Mouse (Mus musculus): ENCODE results near the gene Stat3. TPM values are rescaled to one million over a fixed set of nuclear protein-coding genes. Genes with fewer than 3 reads are reported as not detected.

The Stat3 gene
- polyA plus RNA-seq, 1 experiment from 2014 or later: 39.2 TPM

- H3K4me2 ChIP-seq (ENCODE audit: low read depth, low read length): peak overlapping the region; percentile 91
- H3K9me3 ChIP-seq (replicated peaks; ENCODE audit: control insufficient read depth, low read length): no peaks in the 10 kb centered on the region
- H3K4me1 ChIP-seq (ENCODE audit: control insufficient read depth, low read depth, low read length): peaks cover 22% of the 10 kb centered on the region
- WGBS (ENCODE audit: insufficient replicate concordance): under 1% methylated on average over 53 of the region's 55 CpGs
- H3K9ac ChIP-seq (ENCODE audit: low read depth, low read length): peak overlapping the region; percentile 66
- peak; percentile 91 for ATAC-seq (ENCODE audit: low read depth)
- no peaks in the 10 kb centered on the region for H3K36me3 ChIP-seq (ENCODE audit: control insufficient read depth, insufficient read depth)
- H3K27ac ChIP-seq (ENCODE audit: low read length): peak overlapping the region; percentile 73
- peak overlapping the region; percentile 68 for H3K4me3 ChIP-seq (ENCODE audit: low read depth, low read length)
- no peaks in the 10 kb centered on the region; the same call in 1 of the 2 replicates for H3K27me3 ChIP-seq (ENCODE audit: control insufficient read depth, insufficient read depth, low read depth, low read length)
Measured at GRCm38 (mm10) chr11:100860198-100861048, 78.9 kb downstream of the Stat3 start.

- Histone ChIP-seq H3K9ac (ENCODE audit: low read depth, low read length) (no peak overlapping the region), H3K4me2 (ENCODE audit: low read depth, low read length) (peak overlapping the region; percentile 91), H3K27ac (ENCODE audit: low read length) (no peak overlapping the region), H3K27me3 (ENCODE audit: control insufficient read depth, insufficient read depth, low read depth, low read length) (no peaks in the 10 kb centered on the region; the same call in 1 of the 2 replicates), H3K4me1 (ENCODE audit: control insufficient read depth, low read depth, low read length) (peaks cover 22% of the 10 kb centered on the region), H3K36me3 (ENCODE audit: control insufficient read depth, insufficient read depth) (no peaks in the 10 kb centered on the region), H3K9me3 (replicated peaks; ENCODE audit: control insufficient read depth, low read length) (no peaks in the 10 kb centered on the region), H3K4me3 (ENCODE audit: low read depth, low read length) (peak overlapping the region; percentile 68; the same call in 1 of the 2 replicates)
- 50% methylated on average over 6 of the region's 6 CpGs for WGBS (ENCODE audit: insufficient replicate concordance)
- no peak for ATAC-seq (ENCODE audit: low read depth)
Measured at GRCm38 (mm10) chr11:100859579-100860075, 79.7 kb downstream of the Stat3 start.

- Histone ChIP-seq H3K4me2 (ENCODE audit: low read depth, low read length) (peak within 1 kb of the TSS; percentile 91), H3K9me3 (replicated peaks; ENCODE audit: control insufficient read depth, low read length) (no peaks in the 10 kb centered on the region), H3K4me1 (ENCODE audit: control insufficient read depth, low read depth, low read length) (peaks cover 26% of the 10 kb centered on the region), H3K27ac (ENCODE audit: low read length) (no peak within 1 kb of the TSS; the same call in 1 of the 2 replicates), H3K27me3 (ENCODE audit: control insufficient read depth, insufficient read depth, low read depth, low read length) (no peaks in the 10 kb centered on the region; the same call in 1 of the 2 replicates), H3K4me3 (ENCODE audit: low read depth, low read length) (peak within 1 kb of the TSS; percentile 68), H3K9ac (ENCODE audit: low read depth, low read length) (peak within 1 kb of the TSS; percentile 66), H3K36me3 (ENCODE audit: control insufficient read depth, insufficient read depth) (no peaks in the 10 kb centered on the region)
- WGBS (ENCODE audit: insufficient replicate concordance): 61% methylated on average over 9 of the region's 9 CpGs
- ATAC-seq (ENCODE audit: low read depth): no peak
Measured at GRCm38 (mm10) chr11:100858935-100859578, 80.3 kb downstream of the Stat3 start, which contains the start of gene Stat5a. Gene Stat5a (plus strand): TSS chr11:100859351.

GRCm38 (mm10) chr11:100857960-100858359, 81.4 kb downstream of the Stat3 start:
- no peak overlapping the region for H3K4me3 ChIP-seq (ENCODE audit: low read depth, low read length)
- H3K9me3 ChIP-seq (replicated peaks; ENCODE audit: control insufficient read depth, low read length): no peaks in the 10 kb centered on the region
- 50% methylated on average over 6 of the region's 6 CpGs for WGBS (ENCODE audit: insufficient replicate concordance)
- H3K27me3 ChIP-seq (ENCODE audit: control insufficient read depth, insufficient read depth, low read depth, low read length): peaks cover 2% of the 10 kb centered on the region; the same call in 1 of the 2 replicates
- no peaks in the 10 kb centered on the region for H3K36me3 ChIP-seq (ENCODE audit: control insufficient read depth, insufficient read depth)
- no peak overlapping the region for H3K9ac ChIP-seq (ENCODE audit: low read depth, low read length)
- no peak overlapping the region for H3K27ac ChIP-seq (ENCODE audit: low read length)
- H3K4me1 ChIP-seq (ENCODE audit: control insufficient read depth, low read depth, low read length): peaks cover 27% of the 10 kb centered on the region
- ATAC-seq (ENCODE audit: low read depth): no peak
- no peak overlapping the region for H3K4me2 ChIP-seq (ENCODE audit: low read depth, low read length)

GRCm38 (mm10) chr11:100855178-100855577, 84.2 kb downstream of the Stat3 start:
- Histone ChIP-seq H3K27me3 (ENCODE audit: control insufficient read depth, insufficient read depth, low read depth, low read length) (peaks cover 2% of the 10 kb centered on the region; the same call in 1 of the 2 replicates), H3K36me3 (ENCODE audit: control insufficient read depth, insufficient read depth) (no peaks in the 10 kb centered on the region), H3K9me3 (replicated peaks; ENCODE audit: control insufficient read depth, low read length) (no peaks in the 10 kb centered on the region), H3K9ac (ENCODE audit: low read depth, low read length) (no peak overlapping the region), H3K4me3 (ENCODE audit: low read depth, low read length) (no peak overlapping the region), H3K4me2 (ENCODE audit: low read depth, low read length) (no peak overlapping the region), H3K4me1 (ENCODE audit: control insufficient read depth, low read depth, low read length) (peaks cover 18% of the 10 kb centered on the region), H3K27ac (ENCODE audit: low read length) (no peak overlapping the region)
- no peak for ATAC-seq (ENCODE audit: low read depth)
- 71% methylated on average over 4 of the region's 4 CpGs for WGBS (ENCODE audit: insufficient replicate concordance)

- H3K27me3 ChIP-seq (ENCODE audit: control insufficient read depth, insufficient read depth, low read depth, low read length): peaks cover 2% of the 10 kb centered on the region; the same call in 1 of the 2 replicates
- no peaks in the 10 kb centered on the region for H3K36me3 ChIP-seq (ENCODE audit: control insufficient read depth, insufficient read depth)
- H3K27ac ChIP-seq (ENCODE audit: low read length): no peak overlapping the region
- H3K9ac ChIP-seq (ENCODE audit: low read depth, low read length): no peak overlapping the region
- no peak for ATAC-seq (ENCODE audit: low read depth)
- 71% methylated on average over 4 of the region's 4 CpGs for WGBS (ENCODE audit: insufficient replicate concordance)
- H3K4me3 ChIP-seq (ENCODE audit: low read depth, low read length): no peak overlapping the region
- H3K4me1 ChIP-seq (ENCODE audit: control insufficient read depth, low read depth, low read length): peaks cover 14% of the 10 kb centered on the region
- H3K9me3 ChIP-seq (replicated peaks; ENCODE audit: control insufficient read depth, low read length): no peaks in the 10 kb centered on the region
- no peak overlapping the region for H3K4me2 ChIP-seq (ENCODE audit: low read depth, low read length)
Measured at GRCm38 (mm10) chr11:100854268-100854667, 85.1 kb downstream of the Stat3 start.

GRCm38 (mm10) chr11:100853018-100853417, 86.3 kb downstream of the Stat3 start:
- Histone ChIP-seq H3K27me3 (ENCODE audit: control insufficient read depth, insufficient read depth, low read depth, low read length) (peaks cover 2% of the 10 kb centered on the region; the same call in 1 of the 2 replicates), H3K4me3 (ENCODE audit: low read depth, low read length) (no peak overlapping the region), H3K27ac (ENCODE audit: low read length) (no peak overlapping the region), H3K9ac (ENCODE audit: low read depth, low read length) (no peak overlapping the region), H3K9me3 (replicated peaks; ENCODE audit: control insufficient read depth, low read length) (no peaks in the 10 kb centered on the region), H3K36me3 (ENCODE audit: control insufficient read depth, insufficient read depth) (no peaks in the 10 kb centered on the region), H3K4me1 (ENCODE audit: control insufficient read depth, low read depth, low read length) (peaks cover 27% of the 10 kb centered on the region), H3K4me2 (ENCODE audit: low read depth, low read length) (no peak overlapping the region)
- ATAC-seq (ENCODE audit: low read depth): no peak
- 56% methylated on average over 5 of the region's 5 CpGs for WGBS (ENCODE audit: insufficient replicate concordance)

- no peak overlapping the region for H3K4me2 ChIP-seq (ENCODE audit: low read depth, low read length)
- H3K4me3 ChIP-seq (ENCODE audit: low read depth, low read length): no peak overlapping the region
- no peak for ATAC-seq (ENCODE audit: low read depth)
- H3K36me3 ChIP-seq (ENCODE audit: control insufficient read depth, insufficient read depth): no peaks in the 10 kb centered on the region
- H3K9ac ChIP-seq (ENCODE audit: low read depth, low read length): no peak overlapping the region
- H3K9me3 ChIP-seq (replicated peaks; ENCODE audit: control insufficient read depth, low read length): no peaks in the 10 kb centered on the region
- peaks cover 33% of the 10 kb centered on the region for H3K4me1 ChIP-seq (ENCODE audit: control insufficient read depth, low read depth, low read length)
- 48% methylated on average over 2 of the region's 2 CpGs for WGBS (ENCODE audit: insufficient replicate concordance)
- peaks cover 2% of the 10 kb centered on the region; the same call in 1 of the 2 replicates for H3K27me3 ChIP-seq (ENCODE audit: control insufficient read depth, insufficient read depth, low read depth, low read length)
- no peak overlapping the region for H3K27ac ChIP-seq (ENCODE audit: low read length)
Measured at GRCm38 (mm10) chr11:100852088-100852487, 87.3 kb downstream of the Stat3 start.
